Mouse (Mus musculus) NIH3T3 (cell line): ENCODE results near the gene Paip2b.
"Not testable (repeated sequence)": the region's sequence is repeated elsewhere in the genome, so short reads cannot be mapped to it uniquely, and the experiment has no call there.

Experiments used
- DNase-seq: peaks from one replicate; pipeline ENCODE4 v3.0.0-alpha.2; 2012; ENCODE audit warnings: low read depth

The Paip2b gene

GRCm38 (mm10) chr6:83796686-83797085 lies 34.9 kb downstream of the Paip2b start:
- peak; percentile 44 for DNase-seq

- peak; percentile 75 for DNase-seq
Observed at GRCm38 (mm10) chr6:83795492-83795900, 36.0 kb downstream of the Paip2b start.

DNA sequence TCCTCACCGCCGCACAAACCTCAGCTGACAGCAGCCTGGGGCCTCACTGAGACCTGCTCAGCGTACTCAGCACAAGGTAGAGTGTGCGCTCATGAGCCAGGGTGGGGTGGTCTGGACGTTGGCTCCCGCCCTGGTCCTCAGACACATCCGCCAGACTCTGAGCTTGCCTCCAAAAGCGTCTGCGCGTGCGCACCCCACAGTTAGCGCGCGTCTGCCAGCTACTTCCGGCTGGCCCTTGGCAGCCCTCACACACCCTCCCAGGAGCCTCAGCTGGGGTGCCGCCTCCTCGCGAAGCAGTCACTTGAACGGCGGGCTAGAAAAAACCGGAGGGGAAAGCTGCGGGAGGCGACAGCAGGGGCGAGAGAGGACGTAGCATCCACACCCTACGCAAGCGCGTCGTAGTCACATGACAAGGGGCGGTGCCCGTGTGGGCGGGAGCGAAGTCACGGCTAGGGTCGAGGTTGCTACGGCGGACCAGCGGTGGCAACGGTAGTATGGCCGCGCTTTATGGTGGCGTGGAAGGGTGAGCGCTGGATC lies 36.7 kb downstream of the Paip2b start, which contains the start of gene Nagk:
Nagk (plus strand) TSS at position 223 of the 537 bp plus-strand sequence.
- peak; percentile 99 for DNase-seq

DNA sequence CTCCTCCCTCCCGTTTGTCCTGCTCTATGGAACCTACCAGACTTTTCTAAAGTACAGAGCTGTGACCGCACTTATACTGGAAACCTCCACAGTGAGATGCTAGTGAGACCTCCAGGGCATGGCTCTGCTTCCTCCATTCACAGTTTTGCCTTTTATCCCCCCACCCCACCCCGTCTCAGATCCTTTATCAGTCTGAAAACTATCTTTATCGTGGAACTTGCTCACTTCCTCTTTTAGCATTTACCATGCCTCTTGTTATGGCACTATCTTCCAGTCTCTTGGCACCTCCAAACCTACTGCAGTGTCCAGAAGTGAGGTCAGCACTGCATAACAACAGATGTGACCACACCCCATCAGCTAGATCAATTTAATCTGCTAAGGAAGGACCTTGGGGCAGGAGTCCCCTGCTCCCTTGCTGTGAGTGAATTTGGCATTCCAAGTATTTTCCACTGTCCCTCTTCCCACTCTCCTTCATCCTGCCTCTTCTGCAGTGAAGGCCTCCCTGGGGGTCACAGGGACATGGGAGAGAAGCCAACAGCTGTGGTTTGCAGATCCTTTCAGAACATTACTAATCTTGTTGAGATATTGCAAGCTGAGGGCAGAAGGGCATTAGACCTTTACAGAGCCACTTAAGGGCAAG lies 40.2 kb downstream of the Paip2b start:
- DNase-seq, result no peak

DNA sequence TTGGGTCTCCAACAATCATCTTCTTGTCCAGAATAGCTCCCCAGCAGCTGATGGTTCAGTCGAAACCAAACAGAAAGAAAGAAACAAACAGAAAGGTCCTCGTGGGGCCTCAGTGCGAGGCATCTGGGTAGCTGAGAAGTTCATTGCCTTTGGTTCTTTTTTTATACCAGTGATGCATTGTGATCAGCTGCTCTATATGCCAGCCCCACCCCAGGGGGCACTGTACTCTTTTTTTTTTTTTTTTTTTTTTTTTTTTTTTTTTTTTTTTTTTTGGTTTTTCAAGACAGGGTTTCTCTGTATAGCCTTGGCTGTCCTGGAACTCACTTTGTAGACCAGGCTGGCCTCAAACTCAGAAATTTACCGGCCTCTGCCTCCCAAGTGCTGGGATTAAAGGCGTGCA lies 41.0 kb downstream of the Paip2b start:
- DNase-seq, result not testable (repeated sequence)

GRCm38 (mm10) chr6:83788554-83788953 lies 43.0 kb downstream of the Paip2b start:
- no peak for DNase-seq

GRCm38 (mm10) chr6:83786426-83786825 lies 45.1 kb downstream of the Paip2b start:
- DNase-seq, result no peak

DNA sequence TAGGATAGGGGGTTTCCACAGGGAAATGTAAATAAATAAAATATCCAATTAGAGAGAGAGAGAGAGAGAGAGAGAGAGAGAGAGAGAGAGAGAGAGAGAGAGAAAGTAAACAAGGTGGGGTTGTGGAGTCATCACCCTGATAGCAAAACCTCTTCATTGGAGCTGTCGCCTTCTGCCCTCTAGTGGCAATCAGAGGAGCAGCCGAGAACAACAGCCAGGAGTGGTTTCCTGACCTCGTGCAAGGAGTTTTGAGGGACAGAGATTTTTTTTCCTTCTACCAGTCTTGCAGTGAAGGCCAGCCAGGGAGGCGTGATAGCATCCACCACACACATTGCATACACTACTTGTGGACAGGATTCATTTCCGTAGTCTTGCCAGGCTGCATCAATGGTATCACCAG lies 52.5 kb downstream of the Paip2b start:
- peak; percentile 80 for DNase-seq

DNA sequence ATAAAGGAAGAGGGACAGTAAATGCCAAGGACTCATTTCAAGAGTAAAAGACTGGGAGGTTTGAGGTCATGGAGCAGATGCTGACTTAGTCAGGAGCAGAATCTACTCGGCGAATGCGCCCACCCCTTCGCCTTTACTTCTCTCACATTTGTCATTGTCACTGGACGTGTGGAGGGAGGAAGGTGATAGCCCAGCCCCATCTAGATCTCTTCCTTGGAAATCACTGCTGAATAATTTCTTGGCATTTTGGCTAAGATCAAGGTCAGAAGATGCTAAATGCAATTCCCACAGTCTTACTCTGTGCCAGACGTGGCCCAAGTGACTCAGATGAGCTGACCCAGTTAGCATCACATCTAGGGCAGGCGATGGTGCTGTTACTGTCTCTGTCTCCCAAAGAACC lies 53.2 kb downstream of the Paip2b start:
- DNase-seq, result no peak

- peak; percentile 96 for DNase-seq
Observed at GRCm38 (mm10) chr6:83775638-83776293, 55.8 kb downstream of the Paip2b start, which contains the start of gene Tex261. Tex261 (minus strand) TSS chr6:83775813.

DNA sequence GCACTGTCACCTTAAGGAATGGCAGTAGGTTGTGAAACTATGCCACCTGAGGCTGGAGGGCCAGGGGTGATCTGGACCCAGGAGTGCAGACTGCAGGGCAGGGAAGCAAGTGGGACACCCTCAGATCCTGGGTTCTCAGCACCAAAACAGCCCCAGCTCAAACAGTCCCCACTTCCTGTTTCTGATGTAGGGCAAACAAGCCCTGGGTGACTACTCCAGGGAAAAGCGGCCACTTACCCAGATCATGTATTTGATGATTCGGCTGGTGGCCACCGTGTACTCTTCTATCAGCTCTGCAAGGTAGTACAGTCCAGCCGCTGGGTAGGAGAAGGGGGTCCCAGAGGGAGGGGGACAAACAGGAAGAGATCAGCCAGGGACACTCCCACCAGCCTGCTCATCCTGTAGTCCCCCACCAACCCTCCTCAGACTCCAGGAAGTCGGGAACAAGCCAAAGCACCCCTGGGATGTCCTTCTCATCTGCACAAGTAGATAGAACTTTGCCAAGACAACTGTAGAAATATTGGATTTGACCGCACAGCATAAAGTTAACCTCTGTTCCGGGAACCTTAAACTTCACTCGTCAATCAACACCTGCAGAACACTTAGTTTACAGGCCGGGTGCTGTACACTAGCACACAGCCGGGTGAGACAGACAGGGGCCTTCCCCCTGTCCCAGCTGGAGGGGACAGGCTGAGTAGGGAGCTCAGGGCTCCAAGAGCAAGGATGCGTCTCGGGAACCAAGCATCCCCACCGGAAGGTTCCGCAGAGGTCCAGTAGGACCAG lies 56.6 kb downstream of the Paip2b start:
- no peak for DNase-seq

GRCm38 (mm10) chr6:83774126-83774525 lies 57.4 kb downstream of the Paip2b start:
- DNase-seq, result peak; percentile 76

DNA sequence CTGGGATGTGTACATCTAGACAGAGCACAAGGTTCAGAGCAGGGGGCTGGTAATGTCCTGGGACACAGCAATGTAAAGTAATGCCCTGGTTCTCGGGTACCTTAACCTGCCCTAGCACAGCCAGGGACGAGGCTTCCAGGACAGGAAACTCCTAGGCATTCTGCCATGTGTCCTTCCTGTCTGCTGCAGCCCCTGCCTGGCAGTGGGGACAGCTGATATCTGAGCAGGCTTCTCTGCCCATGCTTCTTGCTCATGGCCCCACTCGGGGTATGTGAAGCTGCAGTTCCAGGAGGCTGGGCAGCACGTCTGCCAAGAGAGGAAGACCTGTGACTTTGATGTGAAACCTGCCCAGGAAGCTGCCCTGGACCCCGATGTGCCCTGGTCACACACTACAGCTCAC lies 63.1 kb downstream of the Paip2b start:
- DNase-seq, result no peak

DNA sequence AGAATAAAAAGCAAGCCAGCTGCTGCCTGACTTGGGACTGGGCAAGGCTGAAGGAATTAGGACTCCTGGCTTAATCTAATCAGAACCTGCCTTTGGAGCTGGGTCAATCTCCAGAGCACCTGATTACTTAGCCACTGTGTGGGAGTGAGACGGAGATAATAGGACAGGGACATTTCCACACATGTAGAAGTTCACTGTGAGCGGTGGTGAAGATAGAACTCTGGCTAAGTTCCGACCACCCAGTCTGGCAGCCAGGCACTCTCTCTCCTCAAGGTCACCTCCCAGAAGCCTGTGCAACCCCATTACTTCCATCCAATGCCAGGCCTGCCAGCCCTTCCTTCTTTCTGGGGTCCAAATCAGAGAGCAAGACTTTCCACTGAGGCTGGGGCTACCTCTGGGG lies 64.6 kb downstream of the Paip2b start:
- DNase-seq, result no peak

- no peak for DNase-seq
Observed at GRCm38 (mm10) chr6:83762880-83763431, 68.6 kb downstream of the Paip2b start.

DNA sequence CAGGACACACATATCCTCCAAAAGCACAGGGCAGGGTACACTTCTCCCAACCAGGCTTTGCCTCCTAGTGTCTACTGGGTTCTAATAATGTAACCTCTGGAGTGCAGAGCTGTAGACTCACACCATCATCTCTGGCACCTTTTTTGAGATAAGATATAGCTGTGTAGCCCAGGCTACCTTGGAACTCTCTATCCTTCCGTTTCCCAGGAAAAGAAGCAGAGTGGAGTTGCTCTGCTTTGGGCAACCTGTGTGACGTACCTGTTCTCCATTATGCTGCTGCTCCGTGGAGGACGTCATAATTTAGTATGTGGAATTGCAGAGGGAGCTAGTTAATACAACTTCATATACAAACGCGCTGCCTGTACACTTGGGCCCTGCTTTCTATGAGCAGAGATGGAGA lies 69.2 kb downstream of the Paip2b start, which contains the start of gene Ankrd53:
Ankrd53 (plus strand) TSS at position 301 of the 400 bp plus-strand sequence.
- no peak for DNase-seq

GRCm38 (mm10) chr6:83756051-83756450 lies 75.5 kb downstream of the Paip2b start:
- DNase-seq, result no peak
